Mouse (Mus musculus) brain, embryonic 18.5 days (tissue): ENCODE results near the gene Reps1.
"Not testable (repeated sequence)": the region's sequence is repeated elsewhere in the genome, so short reads cannot be mapped to it uniquely, and the experiment has no call there.

Experiments
- DNase-seq: peaks from one replicate; pipeline ENCODE4 v3.0.0-alpha.2; 2012; ENCODE audit warnings: low read depth, low spot score

Reps1 gene

DNA sequence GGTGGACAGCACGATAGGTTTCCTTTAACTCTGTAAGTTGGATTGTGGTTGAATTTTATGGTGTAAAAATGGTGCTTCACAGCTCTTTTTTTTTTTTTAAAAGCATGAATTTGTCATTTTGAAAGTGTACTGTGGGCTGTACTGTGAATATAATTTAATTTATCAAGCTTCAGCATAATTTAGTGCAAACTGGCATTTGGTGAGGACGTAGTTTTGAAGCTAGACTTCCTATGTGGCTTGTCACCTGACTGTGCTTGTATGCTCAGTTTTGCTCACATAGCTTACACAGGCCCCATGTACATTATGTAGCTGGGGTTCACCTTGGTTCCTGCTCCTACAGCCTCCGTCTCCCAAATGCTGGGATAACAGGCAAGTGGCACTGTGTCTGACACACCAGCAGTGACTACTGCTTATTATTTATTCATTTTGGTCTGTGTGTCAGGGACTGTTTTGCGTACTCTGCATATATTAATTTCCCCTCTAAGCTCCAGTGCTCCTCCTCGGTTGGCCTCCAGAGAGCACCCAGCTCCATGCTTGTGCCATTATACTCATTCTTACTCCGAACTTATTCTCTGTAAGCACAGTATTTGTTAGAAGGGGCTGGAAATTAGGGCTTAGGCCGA is 9.1 kb downstream of the Reps1 start:
- no peak for DNase-seq

DNA sequence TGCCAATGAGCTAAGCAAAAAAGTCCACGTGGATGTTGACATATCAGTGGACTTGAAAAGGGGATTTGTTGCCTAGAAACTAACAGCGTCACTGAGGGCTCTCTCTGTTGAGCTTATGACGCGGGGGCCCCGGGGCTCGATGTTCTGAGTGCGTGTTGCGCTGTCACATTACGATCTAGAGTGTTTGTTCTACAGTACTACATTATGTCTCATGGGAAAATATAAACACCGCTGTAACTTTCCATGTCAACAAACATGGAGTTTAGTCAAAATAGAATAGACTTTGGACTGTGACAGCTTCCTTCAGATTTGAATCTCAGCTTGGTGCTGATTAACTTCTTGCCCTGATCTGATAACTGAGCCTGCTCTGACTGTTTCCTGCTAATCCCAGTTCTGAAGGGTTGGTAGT is 10.4 kb downstream of the Reps1 start:
- DNase-seq = no peak

DNA sequence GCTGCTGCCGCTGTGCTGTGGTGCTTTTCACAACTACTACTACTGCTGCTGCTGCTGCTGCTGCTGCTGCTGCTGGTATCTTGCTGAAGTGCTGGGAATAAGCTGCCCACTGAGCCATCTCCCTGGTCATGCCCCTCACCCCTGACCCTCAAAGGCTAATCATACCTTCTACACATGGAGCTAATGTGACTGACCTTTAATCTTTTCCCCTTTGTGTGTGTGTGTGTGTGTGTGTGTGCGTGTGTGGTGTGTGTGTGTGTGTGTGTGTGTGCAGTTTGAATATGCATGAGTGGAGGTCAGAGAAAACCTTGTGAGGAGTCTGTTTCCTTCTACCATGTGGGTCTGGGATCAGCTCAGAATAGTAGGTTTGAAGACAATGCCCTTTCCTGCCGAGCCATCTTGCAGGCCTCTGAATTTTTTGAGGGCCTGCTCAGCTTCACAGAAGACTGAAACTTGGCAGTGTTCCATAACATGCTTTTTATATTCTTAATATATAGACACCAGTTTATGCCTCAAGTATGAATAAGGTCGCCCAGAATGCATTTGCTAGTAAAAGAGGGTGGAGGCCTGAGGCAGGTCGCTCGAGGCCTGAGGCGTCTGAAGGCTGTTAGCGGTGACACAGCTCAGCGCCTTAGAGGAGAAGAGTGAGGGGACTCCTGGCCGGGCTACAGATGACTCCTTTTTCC is 12.2 kb downstream of the Reps1 start:
- no peak for DNase-seq

DNA sequence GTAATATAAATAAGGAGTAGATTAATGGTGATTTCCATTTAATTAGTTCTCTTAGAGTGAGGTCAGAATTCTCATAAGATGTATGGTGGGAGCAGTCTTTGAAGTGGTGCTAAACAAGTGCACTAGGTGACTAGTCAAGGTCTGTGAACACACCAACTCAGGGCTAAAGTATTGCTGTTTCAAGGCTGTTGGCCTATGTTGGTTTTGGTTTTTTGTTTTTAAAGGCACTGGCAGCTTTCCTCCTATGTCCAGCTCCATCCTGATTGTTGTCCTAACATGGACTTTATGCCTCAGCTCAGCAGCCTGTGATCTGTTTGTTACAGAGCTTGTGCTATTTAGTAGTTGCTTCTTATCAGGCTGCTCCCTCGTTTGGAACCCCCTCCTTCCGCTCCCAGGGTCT is 13.2 kb downstream of the Reps1 start:
- no peak for DNase-seq

DNA sequence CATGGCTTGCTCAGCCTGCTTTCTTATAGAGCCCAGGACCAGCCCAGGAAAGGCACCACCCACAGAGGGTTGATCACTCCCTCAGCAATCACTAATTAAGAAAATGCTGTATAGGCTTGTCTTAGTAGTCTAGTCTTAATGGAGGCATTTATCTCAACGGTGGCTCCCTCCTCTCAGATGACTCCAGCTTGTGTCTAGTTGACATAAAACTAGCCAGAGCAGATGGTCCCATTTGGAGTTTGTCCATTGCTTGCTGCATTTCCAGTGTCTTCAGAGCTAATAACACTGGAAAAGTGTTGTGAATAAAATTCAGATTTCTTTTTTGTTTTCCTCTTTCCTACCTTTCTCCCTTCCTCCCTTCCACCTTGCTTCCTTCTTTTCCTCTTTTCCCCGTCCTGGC is 13.9 kb downstream of the Reps1 start:
- no peak for DNase-seq

DNA sequence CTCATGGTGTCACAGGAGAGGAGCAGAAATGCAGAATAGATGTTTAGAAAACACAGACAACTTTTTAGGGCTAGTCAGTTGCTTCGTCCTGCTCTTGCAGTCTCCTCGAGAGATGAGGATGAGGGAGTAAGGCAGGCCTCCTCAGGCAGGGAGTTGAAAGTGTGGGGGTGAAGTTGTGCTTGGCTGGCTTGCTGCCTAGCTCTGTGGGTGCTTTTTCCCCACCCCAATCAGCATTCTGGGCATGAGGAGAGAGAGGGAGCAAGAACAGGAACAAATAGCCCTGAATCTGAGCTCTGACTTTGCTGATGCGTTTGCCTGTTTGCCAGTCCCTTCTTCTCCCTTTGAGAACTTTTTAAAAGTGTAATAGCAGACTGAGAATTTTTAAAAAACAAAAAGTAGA is 14.5 kb downstream of the Reps1 start:
- peak; percentile 20 for DNase-seq

DNA sequence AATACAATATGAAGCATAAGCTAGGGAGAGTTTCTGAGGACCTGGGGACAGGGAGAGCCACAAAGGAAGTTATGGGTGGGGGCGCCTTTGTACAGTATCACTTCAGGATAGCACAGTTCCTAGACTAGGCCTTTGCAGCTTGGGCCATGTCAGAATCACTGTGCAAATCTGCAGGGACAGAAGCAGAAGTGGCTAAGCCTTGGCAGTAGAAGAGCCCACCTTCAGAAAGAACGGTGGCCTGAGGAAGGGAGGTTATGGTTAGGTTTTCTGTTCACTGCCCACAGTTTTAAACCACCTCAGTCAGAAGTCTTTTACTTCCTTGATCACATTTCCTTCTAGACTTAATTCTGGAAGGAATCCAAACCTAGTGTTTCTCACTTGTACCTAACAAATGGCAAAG is 15.0 kb downstream of the Reps1 start:
- DNase-seq = no peak

DNA sequence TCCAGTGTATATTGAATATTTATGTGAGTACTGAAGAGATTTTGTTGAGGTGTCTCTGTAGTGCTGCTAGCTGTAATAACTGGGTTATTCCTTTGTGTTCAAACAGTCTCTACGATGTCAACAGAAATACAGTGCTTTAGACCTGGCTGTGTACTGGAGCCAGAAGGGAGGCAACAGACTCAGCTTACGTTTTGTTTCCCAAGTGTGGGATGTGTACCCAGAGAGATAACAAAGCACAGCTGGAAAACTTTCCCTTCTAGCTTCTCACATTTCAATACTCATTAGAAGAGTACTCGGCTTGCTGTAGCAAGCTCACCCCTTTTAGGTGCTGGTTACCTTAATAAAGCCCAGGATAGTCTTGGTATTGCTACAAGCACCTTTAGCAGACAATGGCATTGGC is 17.2 kb downstream of the Reps1 start:
- no peak for DNase-seq

DNA sequence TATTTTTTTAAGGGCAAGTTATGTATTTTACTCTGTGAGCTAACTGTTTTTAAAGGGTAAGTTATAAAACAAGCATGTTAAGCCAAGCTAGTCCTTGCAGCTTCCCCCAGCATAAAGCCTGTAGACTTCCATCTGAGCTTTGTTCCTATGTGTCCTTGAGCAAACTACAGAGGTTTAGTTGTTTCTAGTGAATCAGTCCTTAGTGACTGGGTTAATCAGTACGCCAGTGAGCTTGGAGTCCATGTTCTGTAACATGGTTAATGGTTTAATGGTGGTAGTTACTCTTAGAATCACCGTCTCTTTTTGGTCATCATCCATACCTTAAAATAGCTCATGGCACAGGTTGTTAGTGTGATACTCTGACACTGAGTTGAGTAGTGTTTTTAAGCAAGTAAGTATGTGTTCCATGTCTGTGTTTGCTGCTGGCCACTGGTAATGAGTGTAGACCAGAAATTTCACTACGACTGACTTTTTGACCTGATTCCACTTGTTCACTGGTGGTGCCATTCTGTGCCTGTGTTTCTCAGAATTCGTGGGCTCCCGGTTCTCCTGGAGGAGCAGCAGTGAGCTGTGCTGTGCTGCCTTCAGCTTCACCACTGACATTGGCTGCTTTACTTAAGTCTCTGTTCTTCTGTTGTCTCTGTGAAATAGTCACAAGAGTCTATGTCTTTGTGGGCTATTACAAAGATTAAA is 18.9 kb downstream of the Reps1 start:
- DNase-seq = no peak

DNA sequence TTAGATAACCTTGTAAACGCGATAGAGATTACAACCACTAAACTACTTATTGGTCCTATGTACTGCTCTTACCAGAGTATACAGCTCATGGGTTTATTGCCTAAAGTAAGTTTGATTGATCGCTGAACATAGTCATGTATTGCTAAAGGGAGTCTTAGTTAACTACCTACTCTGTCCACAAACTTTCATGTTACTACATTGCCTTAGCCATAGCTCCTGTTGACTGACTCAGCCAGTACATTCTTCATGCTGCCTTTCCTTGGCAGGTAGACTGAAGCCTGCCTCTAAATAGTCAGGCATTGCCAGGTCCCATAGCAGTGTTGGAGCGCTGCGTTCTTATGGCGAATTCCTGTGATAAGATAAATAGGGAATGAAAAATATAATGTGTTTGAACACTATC is 20.2 kb downstream of the Reps1 start:
- no peak for DNase-seq

DNA sequence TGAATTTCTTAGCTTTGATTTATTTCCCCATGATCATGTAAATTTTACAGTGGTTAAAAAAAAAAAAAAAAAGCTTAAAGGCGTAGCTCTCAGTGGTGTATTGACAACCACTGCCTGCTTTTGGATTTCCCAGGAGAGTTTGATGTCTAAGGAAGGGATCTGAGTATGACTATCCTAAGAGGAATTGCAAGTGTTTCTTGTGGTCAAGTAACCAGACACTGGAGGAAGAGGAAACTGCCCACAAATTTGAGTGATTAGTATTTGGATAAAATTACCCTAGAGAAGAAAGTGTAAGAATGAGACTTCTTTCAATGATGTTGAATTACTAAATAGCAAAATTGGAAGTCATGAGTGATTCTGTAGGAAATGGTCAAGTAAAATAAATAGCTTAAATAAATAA is 25.9 kb downstream of the Reps1 start:
- no peak for DNase-seq

DNA sequence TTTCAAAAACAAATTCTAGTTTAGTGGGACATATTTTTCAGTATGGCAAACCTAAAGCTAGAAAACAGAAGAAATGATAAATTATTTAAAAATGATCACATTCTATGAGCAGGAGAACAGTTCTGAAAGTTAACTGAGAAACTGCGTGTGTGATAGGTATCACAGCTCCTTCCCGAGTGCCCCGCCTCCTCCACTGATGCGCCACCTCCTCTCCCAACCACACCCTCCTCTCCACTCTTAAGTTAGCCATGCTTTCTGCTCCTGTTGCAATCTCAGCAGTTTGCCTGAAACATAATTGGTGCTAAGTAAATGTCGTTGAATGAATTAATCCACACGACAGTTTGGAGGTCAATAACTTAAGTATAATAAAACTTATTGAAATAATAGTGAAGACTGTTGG is 27.1 kb downstream of the Reps1 start:
- no peak for DNase-seq

DNA sequence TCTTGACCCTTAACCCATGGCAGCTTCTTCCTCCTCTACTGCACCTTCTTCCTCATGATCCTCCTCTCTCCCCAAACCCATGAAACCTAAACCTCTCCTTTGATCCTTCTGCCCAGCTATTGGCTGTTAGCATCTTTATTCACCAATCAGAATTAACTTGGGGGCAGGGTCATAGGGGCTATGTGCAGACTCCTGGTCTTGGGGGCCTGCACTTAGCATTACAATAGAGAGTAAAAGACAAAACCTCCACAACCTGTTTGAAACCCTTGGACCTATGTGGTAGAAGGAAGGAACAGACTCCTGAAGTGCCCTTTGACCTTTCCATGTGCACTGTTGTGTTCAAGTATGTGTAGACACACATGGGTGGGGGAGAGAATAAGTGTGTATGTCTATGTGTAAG is 35.0 kb downstream of the Reps1 start:
- no peak for DNase-seq

DNA sequence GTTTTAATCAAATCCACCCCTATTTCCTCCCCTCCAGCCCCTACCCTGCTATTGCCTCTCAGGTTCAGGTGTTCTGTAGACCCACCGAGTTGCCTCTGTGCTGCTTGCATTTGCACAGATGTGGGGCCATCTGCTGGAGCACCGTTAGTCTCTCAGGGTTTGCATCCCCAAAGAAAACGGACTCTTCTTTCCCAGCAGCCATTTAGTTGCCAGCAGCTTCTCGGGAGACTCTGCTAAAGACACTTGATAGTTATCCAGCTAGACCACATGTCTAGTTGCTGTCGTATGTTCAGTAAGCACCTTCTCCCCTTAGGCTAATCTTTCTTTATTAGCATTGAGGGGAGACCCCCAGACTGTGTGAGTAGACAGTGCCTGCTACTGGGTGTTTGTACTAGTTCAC is 46.5 kb downstream of the Reps1 start:
- DNase-seq = no peak

DNA sequence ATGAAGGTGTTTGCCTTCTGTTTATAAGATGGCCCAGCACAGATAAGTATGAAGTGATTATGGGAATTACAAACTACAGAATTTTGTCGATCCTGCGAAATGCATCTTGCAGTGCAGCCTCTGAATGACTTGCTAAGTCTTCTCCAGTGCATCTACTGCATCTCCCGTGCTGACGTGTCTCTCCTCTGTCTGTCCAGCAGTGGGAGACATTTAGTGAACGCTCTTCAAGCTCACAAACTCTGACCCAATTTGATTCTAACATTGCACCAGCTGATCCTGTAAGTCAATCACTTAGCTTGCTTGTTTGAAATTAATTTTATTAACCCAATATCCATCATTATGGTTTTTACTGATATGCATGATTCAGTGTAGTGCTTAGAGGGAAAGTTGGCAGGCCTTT is 51.8 kb downstream of the Reps1 start:
- DNase-seq = no peak

DNA sequence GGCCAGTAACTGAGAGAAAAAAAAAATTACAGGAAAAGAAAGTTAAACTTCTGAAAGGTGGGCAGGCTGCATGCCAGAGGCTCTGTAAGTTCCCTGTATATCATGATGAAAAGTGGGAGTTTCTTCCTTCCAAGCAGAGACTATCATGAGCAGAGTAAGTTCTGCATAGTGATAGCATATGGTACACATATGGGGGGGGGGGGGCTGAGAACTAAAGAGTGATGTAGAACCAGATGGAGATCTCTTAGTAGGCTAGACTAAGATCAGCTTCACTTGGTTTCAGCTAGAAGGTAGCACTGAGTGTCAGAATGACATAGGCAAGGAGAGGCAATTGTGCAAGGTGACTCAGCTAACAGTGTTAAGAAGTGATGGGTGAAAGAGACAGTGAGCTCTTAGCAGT is 55.3 kb downstream of the Reps1 start:
- no peak for DNase-seq

DNA sequence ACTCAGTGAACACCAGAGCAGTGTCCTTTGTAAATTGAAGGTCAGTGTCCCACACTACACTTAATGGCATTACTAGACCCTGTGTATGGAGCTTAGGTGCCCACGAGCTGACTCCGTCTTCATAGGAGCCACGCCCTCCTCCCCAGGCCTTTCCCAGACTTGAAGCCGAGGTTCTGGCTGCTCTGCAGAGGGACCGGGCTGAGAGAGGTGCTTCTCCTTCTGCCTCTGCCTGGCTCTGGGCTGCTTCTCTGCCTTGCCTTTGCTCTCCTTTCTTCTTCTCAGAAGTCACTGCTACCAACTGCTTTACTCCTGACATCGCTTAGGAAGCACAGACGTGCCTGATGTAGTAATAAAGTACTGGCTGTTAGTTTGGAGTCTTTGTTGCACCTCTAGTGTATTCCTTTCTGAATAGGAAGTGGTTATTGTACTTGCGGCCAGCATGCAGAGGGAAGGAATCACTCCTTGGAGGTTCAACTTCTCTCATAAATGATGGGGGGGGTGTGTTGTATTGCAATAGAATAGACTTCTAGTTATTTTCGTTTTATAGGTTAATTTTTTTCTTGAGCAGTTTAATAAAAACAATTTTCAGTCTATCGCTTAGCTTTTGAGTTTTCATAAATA is 57.9 kb downstream of the Reps1 start:
- no peak for DNase-seq

DNA sequence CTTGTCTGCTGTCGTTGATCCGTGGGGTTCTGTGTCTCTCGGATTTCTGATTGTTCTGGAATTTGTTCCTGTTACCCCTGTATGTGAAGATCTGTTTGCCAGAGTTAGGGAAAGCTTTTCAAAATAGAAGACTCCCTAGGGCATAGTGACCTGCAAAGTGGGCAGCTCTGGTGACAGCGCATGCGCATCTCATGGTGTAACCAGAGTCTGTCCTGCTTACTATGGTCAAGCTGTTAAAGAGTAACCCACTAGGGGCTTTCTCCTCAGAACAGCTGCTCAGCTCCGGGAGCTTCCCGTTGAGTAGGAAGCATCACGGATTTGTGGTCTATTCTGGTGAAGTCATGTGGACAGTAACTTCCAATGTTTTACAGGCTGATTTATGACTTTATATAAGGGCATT is 62.7 kb downstream of the Reps1 start:
- DNase-seq = no peak

DNA sequence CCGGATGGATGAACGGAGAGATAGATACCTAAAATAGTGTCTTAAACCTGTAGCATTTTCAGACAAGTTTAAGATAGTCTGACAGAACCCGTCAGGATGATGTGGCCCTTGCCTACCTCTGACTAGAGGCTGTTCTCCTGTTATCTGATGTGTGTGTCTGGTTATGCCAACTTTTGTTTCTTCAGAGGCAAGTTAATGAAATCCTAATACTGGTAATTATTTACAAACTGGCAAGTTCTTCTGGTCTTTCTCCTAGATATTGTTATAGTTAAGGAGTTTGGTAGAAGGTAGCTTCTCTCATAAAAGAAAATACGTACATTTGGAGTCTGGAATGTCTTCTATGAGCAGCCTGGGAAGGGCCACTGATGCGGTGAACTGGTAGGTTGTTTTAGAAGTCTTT is 74.6 kb downstream of the Reps1 start:
- no peak for DNase-seq

DNA sequence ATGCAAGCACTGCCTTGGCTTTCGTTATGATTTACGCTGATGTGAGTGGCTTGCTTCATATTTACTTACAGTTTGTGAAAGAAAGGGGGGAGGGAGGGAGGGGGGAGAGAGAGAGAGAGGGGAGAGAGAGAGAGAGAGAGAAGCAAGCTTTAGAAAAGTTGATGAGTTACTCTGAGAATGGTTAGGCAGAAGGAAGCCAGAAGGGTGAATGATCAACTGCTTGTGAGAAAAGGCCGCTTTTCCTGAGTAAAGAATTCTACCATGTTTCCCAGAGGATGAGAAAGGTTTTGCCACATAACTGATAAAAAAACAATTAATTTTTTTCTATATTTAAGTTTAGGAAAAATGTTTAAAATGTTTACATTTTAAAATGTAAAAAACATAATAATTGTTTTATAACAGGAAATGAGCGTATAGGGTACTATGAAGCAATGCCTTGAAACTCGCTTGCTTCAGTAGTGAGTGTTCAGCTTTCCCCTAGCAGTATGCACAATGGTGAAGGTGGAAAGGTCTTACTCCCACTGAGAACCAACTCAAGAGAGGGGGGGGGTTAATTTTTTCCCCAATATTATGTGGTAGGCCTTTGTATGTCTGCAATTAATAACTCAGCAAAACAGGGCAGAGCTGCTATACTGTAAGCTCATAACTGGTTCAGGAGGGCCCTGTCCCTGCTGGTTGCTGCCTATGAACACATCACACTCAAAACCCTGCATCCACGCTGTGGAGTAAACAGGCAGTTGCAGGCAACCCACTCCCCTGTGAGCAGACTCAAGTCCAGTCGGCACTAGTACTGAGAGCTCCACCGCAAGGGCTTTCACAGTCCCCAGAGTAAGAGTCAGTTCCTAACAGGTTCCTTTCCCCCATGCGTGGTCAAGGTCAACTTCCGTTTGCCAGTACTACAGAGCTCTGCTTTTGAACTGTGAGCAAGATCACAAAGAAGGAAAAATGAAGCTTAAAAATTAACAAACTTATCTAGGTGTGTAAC is 76.3 kb downstream of the Reps1 start:
- DNase-seq = no peak

DNA sequence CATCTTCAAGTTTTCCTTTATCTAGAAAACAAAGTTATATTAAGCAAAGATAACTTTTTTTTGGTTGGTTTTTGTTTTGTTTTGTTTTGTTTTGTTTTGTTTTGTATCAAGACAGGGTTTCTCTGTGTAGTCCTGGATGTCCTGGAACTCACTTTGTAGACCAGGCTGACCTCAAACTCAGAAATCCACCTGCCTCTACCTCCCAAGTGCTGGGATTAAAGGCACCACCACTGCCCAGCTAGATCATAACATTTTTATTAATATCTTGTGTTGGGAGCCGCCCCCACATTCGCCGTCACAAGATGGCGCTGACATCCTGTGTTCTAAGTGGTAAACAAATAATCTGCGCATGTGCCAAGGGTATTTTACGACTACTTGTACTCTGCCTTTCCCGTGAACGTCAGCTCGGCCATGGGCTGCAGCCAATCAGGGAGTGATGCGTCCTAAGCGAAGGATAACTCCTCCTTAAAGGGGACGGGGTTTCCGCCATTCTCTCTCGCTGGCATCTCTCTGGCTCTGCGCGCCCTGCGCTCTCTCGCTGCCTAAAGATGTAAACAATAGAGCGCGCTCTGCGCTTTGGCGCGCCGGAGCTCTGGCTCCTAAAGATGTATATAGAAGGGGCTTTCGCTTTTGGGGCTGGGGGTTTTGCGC is 83.3 kb downstream of the Reps1 start:
- not testable (repeated sequence) for DNase-seq
